Mouse (Mus musculus) small intestine, adult 2 months (tissue): ENCODE results near the gene Pak1ip1. TPM values are rescaled to one million over a fixed set of nuclear protein-coding genes. Genes with fewer than 3 reads are reported as not detected.

ENCODE experiments used
- H3K27ac ChIP-seq: fragments of 200-500 bp; 2 replicates; pipeline ENCODE4 v1.5.1; 2012; ENCODE audit warnings: low read depth, low read length, control low read depth, inconsistent platforms; ENCODE audit not compliant: insufficient read depth
- H3K27me3 ChIP-seq: fragments of 200-500 bp; 2 replicates; pipeline ENCODE4 v1.6.1; 2012; ENCODE audit warnings: mild to moderate bottlenecking, moderate library complexity, low read length, inconsistent platforms; ENCODE audit not compliant: control insufficient read depth, insufficient read depth
- H3K36me3 ChIP-seq: fragments of 200-500 bp; 2 replicates; pipeline ENCODE4 v1.6.1; 2012; ENCODE audit warnings: mild to moderate bottlenecking, low read length, control low read depth, inconsistent platforms; ENCODE audit not compliant: control insufficient read depth, insufficient read depth
- H3K4me1 ChIP-seq: fragments of 200-500 bp; 2 replicates; pipeline ENCODE4 v1.6.1; 2012; ENCODE audit warnings: low read length, inconsistent platforms, mixed read lengths; ENCODE audit not compliant: control insufficient read depth, insufficient read depth, insufficient read length
- H3K4me3 ChIP-seq: fragments of 200-500 bp; 2 replicates; pipeline ENCODE4 v1.5.1; 2012; ENCODE audit warnings: low read depth, mild to moderate bottlenecking, control low read depth, inconsistent platforms, low read length, moderate library complexity
- CTCF ChIP-seq: fragments of 200-500 bp; IDR thresholded peaks from 2 replicates; pipeline ENCODE4 v1.5.1; 2012; ENCODE audit warnings: low read depth, mild to moderate bottlenecking, control low read depth, inconsistent platforms, low read length, moderate library complexity, mixed read lengths; ENCODE audit not compliant: insufficient replicate concordance, insufficient read length; ENCODE audit errors: extremely low read depth
- POLR2A ChIP-seq: fragments of 200-500 bp; IDR thresholded peaks from 2 replicates; pipeline ENCODE4 v1.6.1; 2012; ENCODE audit warnings: low read depth, mild to moderate bottlenecking, control low read depth, inconsistent platforms, low read length, moderate library complexity
- WGBS: fragments of 180-500 bp; shearing (Covaris S2); methylation state at CpG from one replicate; pipeline ENCODE4 v1.1.7; 2018; 5-methylcytosine and 5-hydroxymethylcytosine counted together
- polyA plus RNA-seq: library from polyadenylated mRNA; depleted of rRNA; stranded (reverse); fragments of >200 nt; gene quantifications from 2 replicates; pipeline ENCODE4 v1.2.3, GENCODE M21; 2012

Pak1ip1 gene
- polyA plus RNA-seq, 1 experiment = 31.5 TPM

DNA sequence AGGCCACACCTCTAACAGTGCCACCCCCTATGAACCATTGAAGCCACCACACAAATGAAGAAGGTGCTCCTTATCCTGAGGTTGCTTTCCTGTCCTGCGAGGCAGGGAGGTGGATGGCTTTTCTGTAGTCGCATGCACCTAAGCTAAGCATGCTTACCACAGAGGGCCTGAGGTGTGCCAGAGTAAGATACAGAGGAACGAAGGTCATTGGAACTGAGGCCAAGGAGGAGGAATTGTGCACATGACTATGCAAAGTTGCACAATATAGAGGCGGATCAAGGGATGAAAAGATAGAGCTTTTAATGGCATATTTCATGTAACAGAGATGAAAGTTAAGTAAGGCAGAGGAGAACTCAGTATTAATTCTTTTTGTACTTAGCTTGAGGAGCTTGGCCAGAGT lies 5.4 kb downstream of the Pak1ip1 start:
- H3K4me1 ChIP-seq = peaks cover 10% of the 10 kb centered on the region; the same call in 1 of the 2 replicates
- H3K4me3 ChIP-seq = no peak overlapping the region
- 36% methylated on average over 4 of the region's 4 CpGs for WGBS
- H3K27ac ChIP-seq = 0 out of 2 replicates have a peak overlapping the region, but pooled peaks have one; percentile 13
- H3K27me3 ChIP-seq = no peaks in the 10 kb centered on the region
- TF ChIP-seq CTCF = no peak
- no peak for TF ChIP-seq POLR2A
- peaks cover 46% of the 10 kb centered on the region for H3K36me3 ChIP-seq

DNA sequence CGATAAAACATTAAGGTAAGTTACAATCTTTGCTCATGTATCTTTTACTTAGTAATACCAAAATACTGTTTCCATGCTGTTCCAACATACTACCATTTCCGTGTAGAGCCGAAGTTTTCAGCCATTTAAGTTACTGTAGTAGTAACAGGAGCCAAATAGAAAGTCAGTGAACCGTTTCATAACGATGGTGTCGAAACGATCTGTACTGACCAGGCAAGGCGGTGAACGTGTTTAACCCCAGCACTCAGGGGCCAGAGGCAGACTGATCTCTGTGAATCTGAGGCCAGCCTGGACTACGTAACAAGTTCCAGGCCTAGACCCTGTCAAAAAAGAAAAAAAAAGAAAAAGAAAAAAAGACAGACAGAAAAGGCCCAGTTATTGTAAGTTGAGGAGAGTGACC lies 7.4 kb downstream of the Pak1ip1 start:
- WGBS = 95% methylated on average over 10 of the region's 10 CpGs

DNA sequence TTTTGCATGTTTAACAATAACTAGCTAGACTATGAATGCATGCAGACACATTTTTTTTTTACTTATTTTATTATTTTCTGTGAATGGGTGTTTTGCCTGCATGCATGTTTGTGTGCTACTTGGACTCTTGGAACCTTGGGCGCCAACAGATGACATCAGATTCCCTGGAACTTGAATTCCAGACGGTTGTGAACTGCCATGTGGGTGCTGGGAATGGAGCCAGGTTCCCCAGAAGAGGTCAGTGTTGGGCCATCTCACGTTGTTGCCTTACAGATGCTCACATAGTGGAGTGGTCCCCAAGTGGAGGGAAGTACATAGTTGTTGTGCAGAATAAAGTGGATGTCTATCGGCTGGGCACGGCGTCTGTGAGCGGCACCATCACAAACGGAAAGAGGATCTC lies 8.1 kb downstream of the Pak1ip1 start:
- no peak overlapping the region for H3K27ac ChIP-seq
- H3K4me3 ChIP-seq = no peak overlapping the region
- 77% methylated on average over 8 of the region's 8 CpGs for WGBS
- TF ChIP-seq POLR2A = no peak
- no peak for TF ChIP-seq CTCF
- no peaks in the 10 kb centered on the region for H3K27me3 ChIP-seq
- peaks cover 64% of the 10 kb centered on the region for H3K36me3 ChIP-seq
- peaks cover 10% of the 10 kb centered on the region; the same call in 1 of the 2 replicates for H3K4me1 ChIP-seq

More for the DNA sequence above, 7.4 kb downstream of the Pak1ip1 start:
- Histone ChIP-seq H3K4me3 (no peak overlapping the region), H3K27me3 (no peaks in the 10 kb centered on the region), H3K27ac (no peak overlapping the region), H3K36me3 (peaks cover 63% of the 10 kb centered on the region), H3K4me1 (peaks cover 10% of the 10 kb centered on the region; the same call in 1 of the 2 replicates)
- TF ChIP-seq POLR2A (no peak), CTCF (no peak)

DNA sequence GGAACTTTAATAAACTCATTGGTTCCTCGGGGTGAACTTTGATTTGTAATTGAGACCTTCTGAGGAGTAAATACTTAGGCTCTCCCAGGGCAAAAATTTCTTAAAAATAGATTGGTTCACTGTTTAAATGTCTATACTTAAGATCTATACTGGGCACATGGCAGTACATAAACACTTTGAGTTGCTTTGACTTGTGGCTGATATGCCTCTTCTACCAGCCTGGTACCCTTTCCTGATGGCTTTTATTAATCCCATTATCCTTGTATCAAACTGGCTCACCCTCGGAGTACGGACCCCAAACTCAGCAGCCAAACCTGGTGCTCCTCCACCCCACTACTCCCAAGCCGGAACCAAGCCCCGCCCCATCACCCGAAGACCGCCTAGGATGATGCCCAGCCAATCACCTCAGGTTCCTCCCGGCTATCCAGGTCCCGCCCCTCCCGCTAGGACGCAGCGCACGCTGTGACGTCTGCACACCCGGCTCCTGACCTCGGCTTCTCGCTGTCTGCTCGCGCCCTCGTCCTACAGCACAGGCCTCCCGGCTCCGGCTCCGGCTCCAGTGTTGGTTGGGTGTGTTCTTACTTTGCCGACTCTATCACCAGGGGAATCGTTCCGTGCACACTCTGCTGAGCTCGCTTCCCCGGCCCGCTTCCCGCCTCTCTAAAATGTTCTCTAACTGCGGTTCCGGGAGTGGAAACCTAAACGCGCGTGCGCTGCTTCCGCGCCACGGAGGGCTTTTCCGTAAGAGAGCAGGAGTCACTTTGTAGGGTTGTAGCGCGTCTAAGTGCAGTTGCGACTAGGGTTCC lies 15.2 kb downstream of the Pak1ip1 start, which contains the start of gene Tmem14c:
Gene Tmem14c, plus strand, starts transcription at position 464 of the 806 bp plus-strand sequence.
- Histone ChIP-seq H3K27me3 (no peaks in the 10 kb centered on the region), H3K4me3 (peak within 1 kb of the TSS; percentile 93), H3K36me3 (peaks cover 48% of the 10 kb centered on the region), H3K27ac (peak within 1 kb of the TSS; percentile 96), H3K4me1 (peaks cover 9% of the 10 kb centered on the region)
- TF ChIP-seq POLR2A (peak; percentile 87), CTCF (no peak)
- under 1% methylated on average over 43 of the region's 43 CpGs for WGBS

DNA sequence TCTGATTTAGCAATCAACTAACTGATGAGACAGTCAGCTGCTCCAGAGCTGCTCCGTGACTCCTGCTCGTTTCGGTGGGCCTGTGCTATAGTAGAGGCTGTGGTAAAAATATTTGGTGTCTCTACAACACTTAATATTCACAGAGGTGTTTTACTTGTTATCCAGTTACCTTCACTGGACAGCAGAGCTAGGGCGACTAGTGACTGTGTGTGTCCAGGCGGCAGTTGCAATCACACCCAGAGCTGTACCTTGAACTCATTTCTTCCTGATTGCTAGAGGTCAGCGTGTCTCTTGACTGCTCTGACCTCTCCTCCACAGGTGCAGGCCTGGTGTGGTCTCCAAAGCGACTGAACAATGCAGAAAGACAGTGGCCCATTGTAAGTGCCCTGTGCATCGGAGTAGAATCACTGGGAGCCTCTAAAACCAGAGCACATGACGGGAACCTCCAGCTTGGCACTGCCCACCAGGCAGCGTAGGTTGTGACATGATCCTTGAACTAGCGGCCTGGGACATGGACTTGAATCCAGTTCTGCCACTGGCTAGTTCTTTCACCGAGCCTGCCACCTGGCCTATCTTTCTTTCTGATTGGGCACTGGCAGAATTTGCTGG lies 16.1 kb downstream of the Pak1ip1 start:
- TF ChIP-seq POLR2A = no peak; the same call in 1 of the 2 replicates
- TF ChIP-seq CTCF = no peak
- Histone ChIP-seq H3K27ac (peak overlapping the region; percentile 96), H3K4me1 (peaks cover 9% of the 10 kb centered on the region), H3K27me3 (no peaks in the 10 kb centered on the region), H3K4me3 (peak overlapping the region; percentile 93), H3K36me3 (peaks cover 44% of the 10 kb centered on the region)
- WGBS = 13% methylated on average over 12 of the region's 12 CpGs

DNA sequence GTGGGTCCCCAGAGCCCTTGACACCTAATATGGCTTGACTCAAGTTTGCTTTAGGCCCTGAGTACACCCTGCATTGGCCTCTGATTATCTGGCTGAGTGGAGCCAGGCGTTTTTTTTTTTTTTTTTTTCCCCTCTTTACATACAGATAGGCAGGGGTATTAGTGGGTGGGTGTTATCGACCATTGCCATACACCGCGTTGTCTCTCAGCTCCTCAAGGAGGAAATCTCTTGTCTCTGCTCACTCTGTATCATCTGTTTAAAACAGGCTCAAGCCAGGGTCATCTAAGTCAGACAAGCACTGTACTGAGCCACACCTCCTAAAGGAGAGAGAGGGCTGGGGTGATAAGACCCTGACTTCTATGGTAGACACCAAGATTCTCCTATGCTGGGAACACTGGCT lies 17.0 kb downstream of the Pak1ip1 start:
- Histone ChIP-seq H3K27me3 (no peaks in the 10 kb centered on the region), H3K4me3 (no peak overlapping the region), H3K36me3 (peaks cover 44% of the 10 kb centered on the region), H3K4me1 (peaks cover 9% of the 10 kb centered on the region), H3K27ac (no peak overlapping the region)
- 69% methylated on average over 4 of the region's 4 CpGs for WGBS
- TF ChIP-seq CTCF (no peak), POLR2A (no peak)

DNA sequence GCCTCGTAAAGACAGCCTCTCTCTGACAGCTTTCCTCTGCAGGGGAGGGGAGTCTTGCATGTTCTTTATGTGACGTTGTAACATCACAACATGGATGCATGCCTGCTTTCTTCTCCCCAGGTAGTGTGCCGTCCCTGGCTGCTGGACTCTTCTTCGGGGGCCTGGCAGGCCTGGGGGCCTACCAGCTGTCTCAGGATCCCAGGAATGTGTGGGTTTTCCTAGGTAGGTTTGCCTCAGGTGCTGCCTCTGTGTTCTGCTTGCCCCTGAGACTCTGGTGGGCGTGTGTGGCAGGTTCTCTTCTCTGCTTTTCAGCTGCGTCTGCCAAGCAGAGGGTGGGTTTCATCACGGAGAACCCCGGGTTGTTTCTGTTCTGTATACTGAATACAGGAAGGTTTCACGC lies 17.4 kb downstream of the Pak1ip1 start:
- H3K27me3 ChIP-seq = no peaks in the 10 kb centered on the region
- H3K4me3 ChIP-seq = no peak overlapping the region
- peaks cover 9% of the 10 kb centered on the region for H3K4me1 ChIP-seq
- peaks cover 42% of the 10 kb centered on the region for H3K36me3 ChIP-seq
- WGBS = 95% methylated on average over 9 of the region's 9 CpGs
- H3K27ac ChIP-seq = no peak overlapping the region
- TF ChIP-seq CTCF (no peak), POLR2A (no peak)
